Mouse (Mus musculus): Measurements from ENCODE around the gene Il2rb.

Gene Il2rb

DNA sequence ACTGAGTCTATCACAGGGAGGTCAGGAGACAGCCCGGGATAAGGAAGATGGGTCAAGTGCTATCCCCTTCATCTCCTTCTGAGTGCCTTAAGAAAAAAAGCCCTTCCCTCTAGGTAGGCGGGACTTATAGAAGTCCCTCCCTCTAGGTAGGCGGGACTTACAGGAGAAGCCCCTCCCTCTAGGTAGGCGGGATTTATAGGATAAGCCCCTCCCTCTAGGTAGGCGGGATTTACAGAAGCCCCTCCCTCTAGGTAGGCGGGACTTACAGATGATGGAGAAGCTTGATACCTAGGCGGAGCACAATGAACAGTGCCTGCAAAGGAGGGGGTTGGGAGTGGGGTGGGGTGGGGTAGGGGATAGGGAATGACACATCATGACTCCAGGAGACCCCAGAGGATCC is 15.0 kb downstream of the Il2rb start:
- DNase-seq = no peak

DNA sequence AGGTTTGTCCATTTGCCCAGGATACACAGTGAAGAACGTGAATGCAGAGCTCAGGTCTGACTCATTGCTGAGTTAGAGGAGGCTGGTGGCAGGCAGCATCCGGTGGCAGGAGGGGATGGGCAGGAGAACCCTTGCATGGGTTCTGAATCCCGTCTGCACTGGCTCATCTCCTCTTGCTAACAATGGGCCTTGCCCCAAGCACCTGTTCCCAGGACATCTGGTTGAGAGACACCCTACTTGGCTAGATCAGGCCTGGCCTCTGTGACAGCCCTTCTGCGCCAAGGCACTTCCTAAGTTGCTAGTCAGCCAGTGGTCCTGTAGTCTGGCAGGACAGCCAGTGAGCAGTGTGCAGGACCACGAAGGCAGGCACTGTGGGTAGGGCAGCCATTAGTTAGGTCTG is 15.6 kb downstream of the Il2rb start:
- DNase-seq = no peak

DNA sequence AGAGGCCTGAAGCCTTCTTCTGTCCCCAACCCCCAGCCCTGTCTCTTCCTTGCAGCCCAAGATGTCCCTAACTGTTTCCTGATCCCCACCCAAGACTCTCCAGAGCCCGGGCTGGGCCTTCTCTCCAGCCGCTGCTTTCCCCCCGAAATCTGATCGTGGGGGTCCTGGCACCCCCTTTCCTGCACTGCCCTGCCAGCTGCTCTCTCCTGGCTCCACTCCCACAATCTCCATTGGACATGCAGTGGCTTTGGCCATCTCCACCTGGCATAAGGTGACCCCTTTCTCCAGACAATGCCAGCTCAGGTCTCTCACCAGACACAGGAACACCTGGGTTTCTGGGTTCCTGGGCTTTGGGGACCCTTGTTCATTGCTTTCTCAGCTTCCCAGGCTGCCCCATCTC is 17.0 kb downstream of the Il2rb start:
- no peak for DNase-seq

DNA sequence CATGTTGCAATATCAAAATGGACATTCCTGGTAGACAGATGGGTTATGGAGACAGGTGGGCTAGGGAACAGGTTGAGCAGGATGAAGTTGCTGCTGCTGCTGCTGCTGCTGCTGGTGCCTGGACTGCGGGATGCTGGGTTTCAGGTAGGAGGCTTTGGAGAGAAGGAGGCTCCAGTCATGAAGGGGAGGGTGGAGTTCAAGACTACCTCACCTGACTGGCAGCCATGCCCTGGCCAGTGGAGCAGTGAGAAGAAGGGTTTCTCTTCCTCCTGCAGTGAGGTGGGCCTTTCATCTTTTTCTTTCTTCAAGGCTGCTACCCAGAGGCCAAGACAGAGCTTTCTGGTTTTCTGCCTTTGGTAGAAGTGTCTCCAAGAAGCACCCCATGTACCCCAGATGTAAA is 18.2 kb downstream of the Il2rb start:
- no peak for DNase-seq

DNA sequence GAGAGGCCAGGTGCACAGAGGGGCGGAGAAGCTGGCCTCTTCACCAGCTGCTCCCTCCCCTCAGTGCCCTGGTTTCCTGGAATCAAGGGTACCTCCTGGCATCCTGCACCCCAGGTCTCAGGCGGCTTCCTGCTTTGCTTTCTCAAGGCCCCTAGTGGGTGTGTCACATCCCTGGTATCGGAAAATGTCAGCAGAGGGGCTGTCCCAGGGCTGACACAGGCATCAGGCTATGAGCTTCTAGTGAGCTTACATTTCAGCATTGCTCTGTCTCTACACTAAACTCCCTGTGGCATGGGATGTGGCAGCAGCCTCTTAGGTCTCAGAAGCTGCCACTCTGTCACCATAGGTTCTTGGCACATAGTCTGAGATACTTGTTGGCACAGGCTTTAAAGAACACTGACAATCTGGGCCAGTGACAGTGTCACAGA is 19.5 kb downstream of the Il2rb start:
- no peak for DNase-seq

DNA sequence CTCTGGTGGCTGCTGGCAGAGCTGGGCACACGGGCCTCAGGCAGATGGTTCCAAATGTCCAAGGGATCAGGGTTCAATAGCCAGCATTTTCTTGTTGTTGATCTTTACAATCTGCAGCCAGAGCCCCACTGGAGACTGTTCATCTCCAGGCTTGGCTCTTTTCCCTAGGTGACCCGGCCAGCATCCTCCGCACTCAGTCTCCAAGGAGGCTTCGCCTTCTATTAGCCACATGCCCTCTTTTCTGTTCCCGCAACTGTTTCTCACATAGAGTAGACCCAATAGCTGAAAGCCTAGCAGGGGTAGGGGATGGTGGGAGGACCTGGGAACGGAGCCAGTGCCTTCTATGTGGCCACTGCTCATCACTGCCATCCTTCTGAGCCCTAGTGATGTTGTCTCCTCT is 21.6 kb downstream of the Il2rb start:
- no peak for DNase-seq

DNA sequence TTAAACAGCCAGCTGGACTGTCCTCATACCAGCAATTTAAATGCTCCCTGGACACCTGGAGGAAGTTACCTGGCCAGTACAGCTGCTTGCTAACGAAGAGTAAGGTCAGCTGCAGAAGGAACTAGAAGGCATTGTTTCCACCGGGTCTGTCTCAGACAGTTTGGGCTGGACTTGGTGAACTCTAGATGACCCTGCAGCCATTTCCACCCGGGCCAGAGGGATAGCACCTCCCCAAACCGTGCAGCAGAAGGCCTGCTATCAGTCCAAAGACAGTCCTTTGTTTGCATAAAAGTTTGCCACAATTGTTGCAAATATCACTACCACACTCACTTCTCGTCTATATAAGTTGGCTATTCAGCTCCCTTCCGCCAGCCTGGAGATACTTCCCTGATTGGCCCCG is 23.2 kb downstream of the Il2rb start:
- DNase-seq = no peak

DNA sequence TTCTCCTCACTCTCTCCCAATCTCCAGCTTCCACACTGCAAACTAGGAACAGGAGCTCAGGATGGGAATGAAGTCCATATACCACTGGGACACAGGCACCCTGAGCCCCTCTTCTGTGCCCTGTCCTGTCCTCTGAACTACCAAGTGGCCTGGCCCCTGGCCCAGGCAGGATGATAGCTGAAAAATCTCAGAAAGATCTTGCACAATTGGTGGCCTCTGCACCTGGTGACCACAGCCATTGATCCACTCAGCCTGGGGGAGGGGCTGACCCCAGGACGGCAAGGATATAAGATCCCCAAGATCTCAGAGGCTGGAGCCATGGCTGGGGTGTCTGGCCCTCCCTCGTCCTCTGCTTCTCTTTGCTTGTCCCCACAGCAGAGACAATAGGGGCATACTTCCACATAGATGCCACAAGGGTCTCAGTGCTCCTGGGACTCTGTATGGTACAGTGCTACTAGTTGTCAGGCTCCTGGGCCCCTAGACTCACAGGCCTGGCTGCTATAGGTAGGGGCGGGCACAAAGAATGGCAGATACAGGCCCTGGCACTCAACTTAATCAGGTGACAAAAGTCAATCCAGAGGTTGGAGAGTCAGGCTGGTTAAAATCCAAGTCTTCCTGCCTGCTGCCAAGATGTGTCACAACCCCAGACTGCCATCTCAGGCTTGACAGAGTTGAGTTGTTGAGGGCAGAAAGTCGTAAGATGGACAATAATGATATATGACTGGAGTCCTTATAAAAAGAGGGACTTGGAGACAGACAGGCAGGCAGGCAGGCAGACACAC is 24.4 kb downstream of the Il2rb start:
- DNase-seq = no peak

DNA sequence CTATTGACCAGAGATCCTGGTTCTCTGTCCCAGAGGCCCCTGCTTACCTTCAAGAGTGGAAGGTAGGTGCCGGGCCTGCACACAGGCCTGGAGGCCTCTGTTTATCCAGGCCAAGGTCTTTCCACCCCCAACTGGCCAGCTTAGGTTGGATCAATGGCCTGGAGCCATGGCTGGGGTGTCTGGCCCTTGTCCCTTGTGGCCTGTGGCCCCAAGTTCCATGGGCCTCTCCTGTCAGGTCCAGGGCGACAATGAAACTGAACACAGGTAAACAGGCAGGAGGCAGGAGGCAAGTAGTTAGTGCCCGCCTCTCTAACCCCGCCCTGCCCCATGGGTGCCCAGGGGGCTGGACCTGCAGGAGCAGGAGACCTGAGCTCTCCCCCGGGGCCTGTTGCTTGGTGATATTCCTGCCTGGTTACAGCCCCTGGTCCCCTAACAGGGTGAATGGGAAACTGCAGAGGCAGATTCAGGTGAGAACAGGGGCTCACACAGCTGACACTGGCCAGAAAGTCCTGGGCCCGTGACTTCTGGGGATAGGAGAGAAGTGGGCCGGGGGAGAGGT is 26.6 kb downstream of the Il2rb start, which contains the start of gene Tmprss6:
Tmprss6 (minus strand) TSS at position 256 of the 559 bp plus-strand sequence.
- DNase-seq = no peak

DNA sequence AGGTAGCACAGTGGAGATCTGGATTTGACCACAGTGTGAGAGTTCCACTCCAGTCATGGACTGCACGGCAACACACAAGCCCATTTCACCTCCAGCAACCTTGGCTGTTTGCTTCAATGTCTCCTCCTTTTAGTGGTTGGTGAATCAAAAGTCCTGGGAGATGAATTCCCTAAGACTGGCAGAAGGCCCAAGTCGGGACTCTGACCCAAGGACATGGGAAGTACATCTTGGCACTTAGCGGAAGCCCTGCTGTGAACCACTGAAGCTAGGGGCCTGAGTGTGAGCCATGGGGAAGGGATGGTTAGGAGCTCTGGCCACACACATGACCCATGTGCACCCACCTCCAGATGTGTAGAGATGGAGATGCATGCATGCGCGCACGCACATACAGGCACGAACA is 27.5 kb downstream of the Il2rb start:
- DNase-seq = no peak

DNA sequence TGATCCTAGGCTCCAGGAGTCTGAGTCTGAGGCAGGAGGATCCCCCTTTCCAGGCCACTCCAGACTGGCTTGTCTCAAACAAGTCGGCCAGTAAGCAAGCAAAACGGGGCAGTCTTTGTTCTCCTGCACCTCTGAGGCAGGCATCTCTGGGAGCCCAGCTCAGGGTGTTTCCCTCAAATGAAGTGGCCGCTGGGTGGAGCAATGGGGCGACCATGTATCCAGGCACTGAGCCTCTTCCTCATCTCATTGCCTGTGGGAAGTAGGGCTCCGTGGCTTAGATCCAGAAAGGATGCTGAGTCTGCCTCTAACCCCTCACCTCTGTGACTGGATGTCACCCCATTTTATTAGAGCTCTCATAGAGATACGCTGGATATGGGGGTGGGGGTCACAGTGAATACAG is 28.3 kb downstream of the Il2rb start:
- DNase-seq = no peak

DNA sequence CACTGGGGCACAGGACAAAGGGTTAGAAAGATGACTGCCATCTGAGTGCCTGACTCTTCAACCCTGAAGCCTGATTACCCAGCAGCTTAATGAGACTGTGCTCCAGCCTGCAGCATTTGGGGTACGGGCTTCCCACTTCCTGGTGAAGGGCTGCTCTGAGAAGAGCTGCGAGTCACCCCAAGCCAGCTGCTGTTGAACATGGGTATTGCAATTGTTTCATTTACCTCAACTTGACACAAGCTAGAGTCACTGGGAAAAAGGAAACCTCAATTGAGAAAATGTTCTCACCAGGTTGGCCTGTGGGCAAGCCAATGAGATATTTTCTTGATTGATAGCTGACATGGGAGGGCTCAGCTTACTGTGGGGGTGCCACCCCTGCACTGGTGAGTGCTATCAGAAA is 32.1 kb downstream of the Il2rb start:
- no peak for DNase-seq

DNA sequence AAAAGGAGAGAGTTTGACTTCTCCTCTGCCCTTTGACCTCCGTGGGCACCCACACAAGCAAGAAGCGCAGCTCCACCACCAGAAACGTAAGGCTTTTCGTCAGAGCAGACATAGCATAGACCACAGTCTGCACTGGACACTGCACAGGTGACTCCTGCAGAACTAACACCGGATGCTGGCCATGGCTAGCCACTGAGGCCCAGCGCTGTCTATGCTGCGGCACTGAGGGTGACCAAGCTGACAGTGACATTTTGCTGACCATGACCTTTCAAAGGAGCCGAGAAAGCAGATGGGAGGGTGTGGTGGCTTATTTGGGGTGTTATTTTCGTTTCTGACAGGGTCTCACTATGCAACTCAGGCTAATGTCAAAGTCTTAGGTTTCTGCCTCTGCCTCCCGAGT is 37.9 kb downstream of the Il2rb start:
- no peak for DNase-seq

DNA sequence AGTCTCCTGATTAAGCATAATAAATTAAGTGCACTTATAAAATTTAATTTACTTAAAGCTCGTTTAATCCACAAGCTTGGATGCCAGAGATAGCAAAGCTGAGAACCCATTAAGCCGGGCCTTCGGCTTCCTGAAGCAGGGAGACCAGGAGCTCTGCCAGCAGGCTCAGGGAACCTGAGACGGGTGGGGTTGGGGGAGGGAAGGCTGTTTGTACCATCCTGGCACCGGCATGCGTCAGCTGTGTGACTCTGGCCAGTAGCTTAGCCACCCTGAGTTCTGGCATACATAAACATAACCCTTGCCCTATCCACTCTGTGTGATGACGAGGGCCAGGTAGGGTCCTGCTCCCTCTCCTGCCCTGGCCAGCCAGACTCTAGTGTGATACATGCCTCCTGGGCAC is 39.0 kb downstream of the Il2rb start:
- no peak for DNase-seq

DNA sequence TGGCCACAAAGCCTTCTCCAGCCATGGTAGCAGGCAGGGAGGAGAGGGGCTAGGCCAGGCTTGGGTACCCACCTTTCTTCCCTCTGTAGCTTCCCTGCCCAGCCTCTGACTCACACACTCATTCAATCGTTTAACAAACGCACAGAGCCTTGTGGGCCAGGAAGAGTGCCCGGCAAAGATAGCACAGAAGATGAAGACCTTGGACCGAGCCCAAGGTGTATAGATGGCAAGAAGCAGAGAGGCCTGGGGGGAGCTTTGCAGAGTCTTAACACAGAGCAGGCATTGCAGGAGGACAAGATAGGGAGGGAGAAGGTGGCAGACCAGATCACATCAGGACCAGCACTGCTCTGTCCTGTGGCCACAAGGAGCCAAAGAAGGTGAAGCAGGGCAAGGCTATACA is 39.9 kb downstream of the Il2rb start:
- no peak for DNase-seq

DNA sequence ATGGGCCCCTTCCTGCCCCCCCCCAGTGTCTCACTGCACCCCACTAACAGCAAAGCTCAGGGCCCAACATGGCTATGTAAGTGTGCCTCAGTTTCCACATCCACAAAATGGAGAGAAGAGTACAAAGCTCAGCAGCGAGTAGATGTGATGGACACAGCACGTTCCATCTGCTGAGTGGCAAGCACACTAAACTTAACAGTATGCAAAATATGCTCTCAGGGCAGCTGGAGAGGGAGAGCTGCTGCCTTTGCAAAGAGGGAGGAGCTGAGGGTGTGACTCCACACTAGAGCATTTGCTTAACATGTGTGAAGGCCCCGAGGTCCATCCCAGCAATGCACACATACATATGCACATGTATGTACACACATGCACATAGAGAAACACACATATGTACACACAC is 42.1 kb downstream of the Il2rb start:
- DNase-seq = no peak

DNA sequence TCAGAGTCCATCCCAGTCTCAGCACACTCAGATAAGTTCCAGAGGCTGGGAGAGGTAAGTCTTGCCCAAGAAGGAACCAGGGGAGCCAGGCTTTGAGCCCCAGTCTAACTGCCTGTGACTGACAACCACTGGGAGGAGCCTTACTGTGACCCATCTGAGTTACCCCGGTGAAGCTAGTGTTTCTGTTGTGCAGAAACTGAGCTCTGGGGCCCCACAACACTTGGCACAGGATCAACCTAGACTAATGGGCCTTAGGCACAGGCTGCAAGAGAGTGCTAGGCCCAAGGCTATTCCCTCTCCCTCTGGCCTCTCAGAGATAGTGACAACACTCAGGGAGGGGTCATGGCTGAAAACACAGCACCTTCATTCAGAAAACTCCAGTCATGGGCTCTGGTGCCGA is 43.9 kb downstream of the Il2rb start:
- no peak for DNase-seq

DNA sequence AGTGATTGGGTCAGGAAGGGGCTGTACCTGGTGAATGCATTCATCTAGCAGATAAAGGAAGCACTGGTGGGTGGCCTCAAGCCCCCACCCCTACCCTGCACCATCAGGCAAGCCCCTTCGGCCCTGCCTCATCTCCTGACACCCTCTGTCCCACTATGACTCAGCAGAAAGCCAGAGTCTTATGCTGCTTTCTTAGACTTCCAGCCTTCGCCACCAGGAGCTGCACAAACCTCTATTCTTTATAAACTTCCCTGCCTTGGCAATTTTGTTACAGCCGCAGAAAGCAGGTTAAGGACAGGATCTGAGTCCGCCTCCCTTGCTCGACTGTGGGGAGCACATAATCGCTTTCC is 44.7 kb downstream of the Il2rb start:
- no peak for DNase-seq

DNA sequence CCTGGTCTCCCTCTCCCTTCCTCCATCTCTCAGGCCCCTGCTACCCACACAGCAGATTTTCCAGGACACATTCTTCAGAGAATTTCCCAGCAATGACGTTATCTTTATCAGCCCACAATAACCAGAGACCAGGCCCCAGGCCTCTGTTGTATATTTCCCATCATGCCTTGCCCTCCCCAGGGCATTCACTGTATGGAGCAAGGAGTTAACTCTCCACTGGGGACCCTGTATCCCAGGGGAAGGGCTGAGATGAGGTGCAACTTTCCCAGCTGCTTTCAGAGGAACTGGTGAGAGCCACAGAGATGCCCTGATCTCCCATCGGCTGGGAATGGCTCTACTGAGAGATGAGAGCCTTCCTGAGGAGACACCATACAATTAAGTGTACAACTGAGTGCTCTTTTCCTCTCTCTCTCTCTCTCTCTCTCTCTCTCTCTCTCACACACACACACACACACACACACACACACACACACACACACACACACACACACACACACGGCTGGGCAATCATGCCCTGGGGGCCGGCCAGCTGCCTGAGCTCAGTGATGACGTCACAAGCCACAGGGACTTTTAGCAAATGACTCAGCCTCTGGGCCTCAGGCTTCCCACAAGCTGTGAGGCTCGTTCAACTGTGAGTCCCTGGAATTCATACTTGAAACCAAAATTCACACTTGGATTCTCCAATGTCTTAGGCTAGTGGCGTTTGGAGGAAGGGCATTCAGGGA is 45.2 kb downstream of the Il2rb start:
- DNase-seq = no peak

DNA sequence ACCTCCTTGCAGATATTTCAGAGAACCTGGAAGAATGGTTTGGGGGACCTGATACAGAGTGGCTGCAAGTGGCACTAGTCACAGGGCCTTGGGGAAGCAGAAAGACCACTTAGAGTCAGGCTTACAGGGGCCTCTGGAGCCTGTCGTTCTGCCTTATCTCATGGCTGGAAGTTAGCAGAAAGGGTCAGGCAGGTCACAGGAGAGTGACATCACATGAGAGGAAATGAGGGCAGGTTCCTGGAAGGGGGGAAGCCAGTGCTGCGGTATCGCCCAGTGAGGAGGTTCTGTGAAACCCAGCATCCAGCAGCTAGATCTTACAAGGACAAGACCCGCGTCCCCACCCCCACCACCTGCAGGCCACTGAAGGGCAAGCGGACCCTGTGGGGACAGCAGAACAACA is 45.9 kb downstream of the Il2rb start:
- no peak for DNase-seq

DNA sequence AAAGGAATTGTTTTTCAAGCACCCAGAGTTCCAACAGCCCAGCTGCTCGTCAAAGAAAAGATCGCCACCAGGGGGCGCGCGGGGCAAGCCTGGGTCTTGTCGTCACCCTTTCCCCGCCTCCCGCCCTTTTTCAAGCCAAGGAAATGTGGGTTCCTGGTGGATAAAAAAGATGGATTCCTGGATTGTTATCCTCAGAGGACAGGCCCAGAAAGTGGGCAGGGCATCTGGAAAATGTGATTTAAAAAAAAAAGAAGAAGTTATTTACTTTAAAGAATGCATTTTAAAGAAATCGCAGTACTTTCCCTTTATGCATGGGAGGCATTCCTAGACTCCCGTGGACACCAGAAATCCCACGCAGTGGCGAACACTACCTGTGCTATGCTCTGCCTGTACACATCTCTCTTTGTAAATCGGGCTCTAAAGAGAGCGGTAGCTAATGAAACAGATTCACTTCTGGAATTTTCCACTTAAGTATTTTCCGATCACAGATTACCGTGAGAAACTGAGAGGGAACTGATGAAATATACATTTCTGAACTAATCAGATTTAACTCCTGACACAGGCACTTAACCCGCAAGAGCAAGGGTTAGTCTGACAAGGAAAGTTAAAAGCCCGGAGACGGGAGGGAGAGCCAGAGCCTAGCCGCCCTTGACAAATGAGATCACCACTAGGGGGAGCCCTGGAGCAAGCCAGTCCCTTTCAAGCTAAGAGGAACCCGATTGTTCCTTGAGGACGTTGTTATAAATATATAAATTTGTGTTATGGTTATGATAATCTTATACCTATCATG is 47.1 kb downstream of the Il2rb start:
- peak; percentile 99 for DNase-seq

DNA sequence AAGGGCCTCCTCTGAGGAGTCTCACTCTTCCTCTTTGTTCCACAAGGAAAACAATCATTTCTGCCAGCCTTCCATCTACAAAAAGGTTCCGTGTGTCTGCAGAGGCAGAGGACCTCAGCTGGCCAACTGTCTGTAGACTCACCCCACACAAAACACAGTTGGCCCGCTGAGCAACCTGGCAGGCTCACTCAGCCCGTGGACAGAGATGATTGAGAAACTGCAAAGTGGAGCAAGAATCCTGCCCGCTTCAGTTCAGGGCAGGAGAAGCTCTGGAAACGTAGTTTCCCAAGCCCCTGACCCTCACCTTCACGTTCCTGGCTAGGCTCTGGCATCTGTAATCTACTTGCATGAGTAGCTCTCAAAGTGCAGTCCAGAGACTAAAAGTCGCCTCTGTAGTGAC is 48.0 kb downstream of the Il2rb start:
- DNase-seq = no peak

DNA sequence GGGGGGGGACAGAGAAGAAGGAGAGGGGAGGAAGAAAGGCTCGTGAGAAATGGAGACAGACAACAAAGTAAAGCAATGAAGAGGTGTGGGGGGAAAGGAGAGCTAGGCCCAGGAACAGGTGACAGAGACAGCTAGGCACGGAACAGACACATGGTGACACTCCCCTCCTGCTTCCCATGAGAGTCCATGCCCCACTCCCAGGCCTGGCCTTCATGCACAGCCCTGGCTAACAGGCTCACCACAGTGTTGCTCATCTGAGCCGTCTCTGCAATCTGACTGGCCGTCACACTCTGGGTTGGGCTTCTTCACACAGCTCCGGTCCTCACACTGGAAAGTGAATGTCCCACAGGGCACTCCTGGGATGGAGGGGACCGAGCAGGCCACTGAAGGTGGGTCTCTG is 51.2 kb downstream of the Il2rb start:
- no peak for DNase-seq

DNA sequence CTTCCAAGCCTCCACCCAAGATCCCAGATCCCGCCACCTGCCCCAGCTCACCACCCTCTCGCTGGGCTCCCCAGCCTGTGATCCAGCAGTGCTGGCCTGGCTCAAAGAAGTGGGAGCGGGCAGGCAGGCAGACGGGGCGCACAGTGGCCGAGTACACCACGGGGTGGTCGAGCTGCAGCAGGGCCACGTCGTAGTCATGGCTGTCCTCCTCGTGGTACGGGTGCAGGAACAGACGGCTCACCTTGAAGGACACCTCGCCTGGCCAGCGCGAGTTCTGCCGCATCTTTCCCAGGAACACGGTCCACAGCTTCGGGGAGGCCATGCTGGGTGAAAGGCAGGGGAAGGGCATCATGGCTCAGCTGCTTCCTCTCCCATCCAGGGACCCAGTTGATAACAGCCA is 52.8 kb downstream of the Il2rb start:
- no peak for DNase-seq
